Mouse (Mus musculus) embryonic facial prominence, embryonic 15.5 days (tissue): ENCODE results near the gene Adap2. TPM values are rescaled to one million over a fixed set of nuclear protein-coding genes. Genes with fewer than 3 reads are reported as not detected.

Experiments
- ATAC-seq: fragments of 200-750 bp; cut with Nextera tagmentation; 2 replicates; pipeline ENCODE4 v1.8.0; 2017; ENCODE audit warnings: low read depth, moderate TSS enrichment; ENCODE audit not compliant: insufficient number of reproducible peaks, low FRiP score, low TSS enrichment
- H3K27ac ChIP-seq: fragments of 300-500 bp; sonication (generic); replicated peaks from 2 replicates; pipeline ENCODE4 v1.5.1; 2015; ENCODE audit warnings: mild to moderate bottlenecking, inconsistent platforms
- H3K27me3 ChIP-seq: fragments of 300-500 bp; sonication (generic); 2 replicates; pipeline ENCODE4 v1.6.1; 2015; ENCODE audit warnings: inconsistent platforms
- H3K36me3 ChIP-seq: fragments of 300-500 bp; sonication (generic); 2 replicates; pipeline ENCODE4 v1.6.1; 2015; ENCODE audit warnings: mild to moderate bottlenecking, inconsistent platforms
- H3K4me1 ChIP-seq: fragments of 300-500 bp; sonication (generic); 2 replicates; pipeline ENCODE4 v1.6.1; 2015; ENCODE audit warnings: inconsistent platforms
- H3K4me2 ChIP-seq: fragments of 300-500 bp; sonication (generic); replicated peaks from 2 replicates; pipeline ENCODE4 v1.6.1; 2015; ENCODE audit warnings: mild to moderate bottlenecking, inconsistent platforms
- H3K4me3 ChIP-seq: fragments of 300-500 bp; sonication (generic); replicated peaks from 2 replicates; pipeline ENCODE4 v1.5.1; 2015; ENCODE audit warnings: mild to moderate bottlenecking, inconsistent platforms
- H3K9ac ChIP-seq: fragments of 300-500 bp; sonication (generic); 2 replicates; pipeline ENCODE4 v1.6.1; 2015; ENCODE audit warnings: inconsistent platforms
- H3K9me3 ChIP-seq: fragments of 300-500 bp; sonication (generic); replicated peaks from 2 replicates; pipeline ENCODE4 v1.6.1; 2016; ENCODE audit warnings: inconsistent platforms
- WGBS: fragments of 180-500 bp; shearing (Covaris S2); methylation state at CpG from one replicate; pipeline ENCODE4 v1.1.7; 2015; 5-methylcytosine and 5-hydroxymethylcytosine counted together
- polyA plus RNA-seq: library from polyadenylated mRNA; unstranded; fragments of >200 nt; fragmentation: Nextera tagmentation; extraction: Ambion mirVana; gene quantifications from 2 replicates; pipeline ENCODE4 v1.2.1, GENCODE M21; 2015

Adap2 gene
- polyA plus RNA-seq, 1 experiment from 2014 or later, result 3.0 TPM

GRCm38 (mm10) chr11:80161041-80161440 is 7.1 kb downstream of the Adap2 start:
- Histone ChIP-seq H3K36me3 (no peaks in the 10 kb centered on the region), H3K27me3 (peaks cover 7% of the 10 kb centered on the region; the same call in 1 of the 2 replicates), H3K4me3 (no peak overlapping the region), H3K9me3 (no peaks in the 10 kb centered on the region), H3K4me2 (no peak overlapping the region), H3K27ac (no peak overlapping the region), H3K4me1 (no peaks in the 10 kb centered on the region), H3K9ac (no peak overlapping the region)
- WGBS, result 77% methylated on average over 4 of the region's 4 CpGs
- ATAC-seq, result no peak

- WGBS, result 52% methylated on average over 7 of the region's 7 CpGs
- no peak overlapping the region for H3K27ac ChIP-seq
- no peak for ATAC-seq
These were observed 9.6 kb downstream of the Adap2 start for GRCm38 (mm10) chr11:80163362-80164116.

GRCm38 (mm10) chr11:80164224-80164623 is 10.3 kb downstream of the Adap2 start:
- Histone ChIP-seq H3K4me3 (no peak overlapping the region), H3K4me2 (no peak overlapping the region), H3K36me3 (no peaks in the 10 kb centered on the region), H3K9me3 (no peaks in the 10 kb centered on the region), H3K4me1 (no peaks in the 10 kb centered on the region), H3K27ac (no peak overlapping the region), H3K27me3 (no peaks in the 10 kb centered on the region), H3K9ac (no peak overlapping the region)
- WGBS, result 33% methylated on average over 2 of the region's 2 CpGs
- ATAC-seq, result no peak

More at GRCm38 (mm10) chr11:80163362-80164116, 9.6 kb downstream of the Adap2 start:
- Histone ChIP-seq H3K4me3 (no peak overlapping the region), H3K9ac (no peak overlapping the region), H3K27me3 (no peaks in the 10 kb centered on the region), H3K4me1 (no peaks in the 10 kb centered on the region), H3K9me3 (no peaks in the 10 kb centered on the region), H3K4me2 (no peak overlapping the region), H3K36me3 (no peaks in the 10 kb centered on the region)

GRCm38 (mm10) chr11:80168121-80168520 is 14.2 kb downstream of the Adap2 start:
- Histone ChIP-seq H3K9me3 (no peaks in the 10 kb centered on the region), H3K27me3 (no peaks in the 10 kb centered on the region), H3K4me3 (no peak overlapping the region), H3K9ac (no peak overlapping the region), H3K27ac (no peak overlapping the region; the same call in 1 of the 2 replicates), H3K4me2 (no peak overlapping the region), H3K4me1 (no peaks in the 10 kb centered on the region), H3K36me3 (no peaks in the 10 kb centered on the region)
- ATAC-seq, result no peak
- WGBS, result 85% methylated on average over 9 of the region's 9 CpGs

GRCm38 (mm10) chr11:80168611-80169249 is 14.8 kb downstream of the Adap2 start:
- no peak overlapping the region for H3K9ac ChIP-seq
- H3K4me1 ChIP-seq, result no peaks in the 10 kb centered on the region
- H3K27me3 ChIP-seq, result no peaks in the 10 kb centered on the region
- no peak overlapping the region for H3K4me3 ChIP-seq
- ATAC-seq, result no peak
- 76% methylated on average over 4 of the region's 4 CpGs for WGBS
- no peak overlapping the region for H3K27ac ChIP-seq
- H3K36me3 ChIP-seq, result no peaks in the 10 kb centered on the region
- no peak overlapping the region for H3K4me2 ChIP-seq
- no peaks in the 10 kb centered on the region for H3K9me3 ChIP-seq

DNA sequence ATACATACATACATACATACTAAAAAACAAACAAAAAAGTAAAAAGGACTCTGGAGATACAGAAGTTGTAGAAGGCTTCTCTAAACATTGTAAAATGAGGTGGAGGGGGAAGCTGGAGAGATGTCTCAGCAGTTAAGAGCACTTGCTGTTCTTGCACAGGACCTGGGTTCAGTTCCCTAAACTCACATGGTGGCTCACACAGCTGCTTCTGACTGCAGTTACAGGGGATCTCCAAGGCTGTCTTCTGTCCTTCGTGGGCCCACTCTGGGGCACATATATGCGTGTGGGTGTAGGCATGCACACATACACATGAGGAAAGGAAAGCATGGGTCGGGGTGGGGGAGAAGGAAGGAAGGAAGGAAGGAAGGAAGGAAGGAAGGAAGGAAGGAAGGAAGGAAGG is 15.7 kb downstream of the Adap2 start:
- no peak overlapping the region for H3K4me3 ChIP-seq
- no peaks in the 10 kb centered on the region for H3K36me3 ChIP-seq
- H3K9ac ChIP-seq, result no peak overlapping the region
- no peaks in the 10 kb centered on the region for H3K4me1 ChIP-seq
- no peaks in the 10 kb centered on the region for H3K27me3 ChIP-seq
- H3K9me3 ChIP-seq, result no peaks in the 10 kb centered on the region
- 75% methylated on average over 3 of the region's 3 CpGs for WGBS
- no peak overlapping the region for H3K27ac ChIP-seq
- no peak overlapping the region for H3K4me2 ChIP-seq
- ATAC-seq, result no peak

GRCm38 (mm10) chr11:80170351-80170750 is 16.4 kb downstream of the Adap2 start:
- H3K4me1 ChIP-seq, result no peaks in the 10 kb centered on the region
- H3K36me3 ChIP-seq, result no peaks in the 10 kb centered on the region
- no peaks in the 10 kb centered on the region for H3K27me3 ChIP-seq
- no peak overlapping the region for H3K4me2 ChIP-seq
- no peak overlapping the region for H3K27ac ChIP-seq
- H3K9me3 ChIP-seq, result no peaks in the 10 kb centered on the region
- no peak for ATAC-seq
- 59% methylated on average over 5 of the region's 5 CpGs for WGBS
- no peak overlapping the region for H3K9ac ChIP-seq
- H3K4me3 ChIP-seq, result no peak overlapping the region

DNA sequence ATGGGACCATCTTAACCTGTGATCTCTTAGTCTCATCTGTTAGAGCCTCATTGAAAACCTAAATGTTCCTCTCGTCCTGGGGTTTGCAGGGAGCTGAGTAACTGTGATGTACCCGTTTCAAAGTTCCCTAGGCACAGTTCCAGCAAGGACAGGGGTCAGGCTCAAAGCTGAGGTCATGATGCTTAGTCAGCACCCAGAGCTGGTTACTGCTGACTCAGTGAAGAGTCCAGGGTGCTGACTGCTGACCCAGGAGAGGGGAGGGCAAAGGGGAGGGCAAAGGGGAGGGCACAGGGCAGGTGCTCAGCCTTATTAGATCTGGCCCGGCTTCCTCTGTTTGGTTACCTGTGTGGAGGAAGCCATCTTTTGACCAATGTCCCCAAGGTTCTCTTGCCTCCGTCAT is 18.0 kb downstream of the Adap2 start:
- ATAC-seq, result no peak
- H3K27me3 ChIP-seq, result no peaks in the 10 kb centered on the region

DNA sequence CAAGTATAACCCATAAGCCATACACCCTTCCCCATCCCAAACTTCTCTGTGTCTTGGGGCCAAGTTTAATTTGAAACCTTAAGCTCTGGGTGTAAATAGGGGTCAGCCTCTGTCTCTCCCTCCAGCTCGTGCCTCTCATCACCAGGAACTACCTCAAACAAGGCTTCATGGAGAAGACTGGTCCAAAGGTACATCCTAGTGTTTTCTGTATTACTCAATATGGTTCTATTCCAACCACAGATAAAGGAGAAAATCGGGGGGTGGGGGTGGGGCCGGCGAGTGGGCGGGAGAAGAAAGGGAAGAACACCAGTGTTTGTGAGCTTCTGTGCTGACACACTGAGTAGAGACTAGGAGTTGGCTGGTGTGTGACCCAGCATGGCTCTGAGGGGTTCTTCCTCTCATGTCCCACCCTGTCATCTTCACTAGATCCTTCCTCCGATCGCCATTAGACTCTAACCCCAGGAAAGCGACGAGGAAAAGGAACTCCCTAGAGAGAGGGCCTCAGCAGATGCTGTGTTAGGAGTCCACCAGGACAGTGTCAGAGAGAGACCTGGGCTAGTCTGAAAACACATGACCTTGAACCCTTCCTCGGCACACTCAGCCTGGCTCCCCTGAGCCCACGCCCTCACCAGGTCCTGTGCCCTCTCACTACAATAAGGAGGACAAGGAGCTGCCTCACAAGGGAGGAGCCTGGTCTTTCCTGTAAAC is 20.2 kb downstream of the Adap2 start:
- H3K4me2 ChIP-seq, result no peak overlapping the region
- H3K27me3 ChIP-seq, result no peaks in the 10 kb centered on the region
- ATAC-seq, result no peak
- H3K9ac ChIP-seq, result no peak overlapping the region
- no peak overlapping the region for H3K27ac ChIP-seq
- no peak overlapping the region for H3K4me3 ChIP-seq
- no peaks in the 10 kb centered on the region for H3K36me3 ChIP-seq
- WGBS, result 76% methylated on average over 11 of the region's 11 CpGs
- H3K9me3 ChIP-seq, result no peaks in the 10 kb centered on the region
- no peaks in the 10 kb centered on the region for H3K4me1 ChIP-seq

More for the DNA sequence above, 18.0 kb downstream of the Adap2 start:
- WGBS, result 66% methylated on average over 4 of the region's 4 CpGs
- Histone ChIP-seq H3K9ac (no peak overlapping the region), H3K27ac (no peak overlapping the region), H3K36me3 (no peaks in the 10 kb centered on the region), H3K4me1 (no peaks in the 10 kb centered on the region), H3K4me3 (no peak overlapping the region), H3K4me2 (no peak overlapping the region), H3K9me3 (no peaks in the 10 kb centered on the region)

GRCm38 (mm10) chr11:80176911-80177895 is 23.3 kb downstream of the Adap2 start:
- Histone ChIP-seq H3K4me3 (no peak overlapping the region), H3K27ac (no peak overlapping the region), H3K27me3 (no peaks in the 10 kb centered on the region), H3K4me1 (no peaks in the 10 kb centered on the region), H3K36me3 (no peaks in the 10 kb centered on the region), H3K4me2 (no peak overlapping the region), H3K9ac (no peak overlapping the region), H3K9me3 (no peaks in the 10 kb centered on the region)
- WGBS, result 66% methylated on average over 11 of the region's 11 CpGs
- no peak for ATAC-seq
